In the genomic region with DNA sequence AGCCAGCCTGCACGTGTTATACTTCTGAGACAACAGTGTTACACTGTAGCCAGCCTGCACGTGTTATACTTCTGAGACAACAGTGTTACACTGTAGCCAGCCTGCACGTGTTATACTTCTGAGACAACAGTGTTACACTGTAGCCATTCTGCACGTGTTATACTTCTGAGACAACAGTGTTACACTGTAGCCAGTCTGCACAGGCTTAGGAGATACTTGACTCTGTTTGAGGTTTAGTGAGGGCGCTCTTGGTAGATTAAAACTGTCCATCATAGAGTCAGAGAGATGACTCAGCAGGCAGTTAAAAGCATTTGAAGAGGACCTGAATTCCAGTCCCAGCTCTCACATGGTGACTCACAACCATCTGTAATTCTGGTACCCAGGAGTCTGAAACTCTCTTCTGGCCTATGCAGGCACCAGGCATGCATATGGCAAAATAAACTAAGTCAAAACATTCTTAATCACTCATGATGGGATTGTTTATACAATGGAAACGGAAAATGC, we compare ENCODE assay signal across 14 mouse cellular contexts. TPM values are rescaled to one million over a fixed set of nuclear protein-coding genes. Genes with fewer than 3 reads are reported as not detected.
"Had no signal": no experiment of that assay in that cellular context is flagged by ENCODE, and none has a peak within 500 bp of the region (broad histone marks: within the 10 kb centered on the region; RNA-seq: fewer than 3 reads in every experiment).

No protein-coding gene starts in this region.

RNA-seq across cellular contexts. Expression of gene Spata45, which starts 5.5 kb away (rescaled TPM):
- polyA plus RNA-seq: kidney, embryonic 16.5 days; limb, embryonic 10.5 days; limb, embryonic 13.5 days; liver, embryonic 12.5 days; liver, embryonic 15.5 days; lung, embryonic 15.5 days; midbrain, embryonic 11.5 days; midbrain, embryonic 14.5 days; midbrain, postnatal 0 days; neural tube, embryonic 11.5 days; neural tube, embryonic 14.5 days; stomach, embryonic 14.5 days; stomach, postnatal 0 days; thymus, postnatal 0 days had no signal
